Mouse (Mus musculus): ENCODE data around the gene Wasf3. TPM values are rescaled to one million over a fixed set of nuclear protein-coding genes. Genes with fewer than 3 reads are reported as not detected.

Gene Wasf3
- polyA plus RNA-seq, 1 experiment, result not detected

GRCm38 (mm10) chr5:146383401-146383800 is 1.4 kb upstream of the Wasf3 start:
- TF ChIP-seq GATA1 (IDR thresholded peaks at IDR 0.05; ENCODE audit: low read length), result no peak

- TF ChIP-seq GATA1 (IDR thresholded peaks at IDR 0.05; ENCODE audit: low read length), result no peak
Measured at GRCm38 (mm10) chr5:146385989-146386388, 1.2 kb downstream of the Wasf3 start.

GRCm38 (mm10) chr5:146386906-146387305 is 2.1 kb downstream of the Wasf3 start:
- no peak for TF ChIP-seq GATA1 (IDR thresholded peaks at IDR 0.05; ENCODE audit: low read length)

- no peak for TF ChIP-seq GATA1 (IDR thresholded peaks at IDR 0.05; ENCODE audit: low read length)
Measured at GRCm38 (mm10) chr5:146394563-146394962, 9.8 kb downstream of the Wasf3 start.

GRCm38 (mm10) chr5:146397253-146397652 is 12.5 kb downstream of the Wasf3 start:
- no peak for TF ChIP-seq GATA1 (IDR thresholded peaks at IDR 0.05; ENCODE audit: low read length)

- TF ChIP-seq GATA1 (IDR thresholded peaks at IDR 0.05; ENCODE audit: low read length), result no peak
Measured at GRCm38 (mm10) chr5:146398386-146399115, 13.8 kb downstream of the Wasf3 start.

GRCm38 (mm10) chr5:146402311-146402710 is 17.5 kb downstream of the Wasf3 start:
- TF ChIP-seq GATA1 (IDR thresholded peaks at IDR 0.05; ENCODE audit: low read length), result no peak

GRCm38 (mm10) chr5:146403923-146404322 is 19.1 kb downstream of the Wasf3 start:
- no peak for TF ChIP-seq GATA1 (IDR thresholded peaks at IDR 0.05; ENCODE audit: low read length)

- TF ChIP-seq GATA1 (IDR thresholded peaks at IDR 0.05; ENCODE audit: low read length), result no peak
Measured at GRCm38 (mm10) chr5:146406133-146406532, 21.3 kb downstream of the Wasf3 start.

- no peak for TF ChIP-seq GATA1 (IDR thresholded peaks at IDR 0.05; ENCODE audit: low read length)
Measured at GRCm38 (mm10) chr5:146407791-146408190, 23.0 kb downstream of the Wasf3 start.

- TF ChIP-seq GATA1 (IDR thresholded peaks at IDR 0.05; ENCODE audit: low read length), result no peak
Measured at GRCm38 (mm10) chr5:146408604-146409003, 23.8 kb downstream of the Wasf3 start.

- no peak for TF ChIP-seq GATA1 (IDR thresholded peaks at IDR 0.05; ENCODE audit: low read length)
Measured at GRCm38 (mm10) chr5:146410821-146411220, 26.0 kb downstream of the Wasf3 start.

- TF ChIP-seq GATA1 (IDR thresholded peaks at IDR 0.05; ENCODE audit: low read length), result no peak
Measured at GRCm38 (mm10) chr5:146412743-146413430, 28.1 kb downstream of the Wasf3 start.

GRCm38 (mm10) chr5:146414611-146415010 is 29.8 kb downstream of the Wasf3 start:
- no peak for TF ChIP-seq GATA1 (IDR thresholded peaks at IDR 0.05; ENCODE audit: low read length)

GRCm38 (mm10) chr5:146415218-146415617 is 30.4 kb downstream of the Wasf3 start:
- TF ChIP-seq GATA1 (IDR thresholded peaks at IDR 0.05; ENCODE audit: low read length), result no peak

GRCm38 (mm10) chr5:146416331-146417110 is 31.7 kb downstream of the Wasf3 start:
- no peak for TF ChIP-seq GATA1 (IDR thresholded peaks at IDR 0.05; ENCODE audit: low read length)
